Mouse (Mus musculus) hindbrain, postnatal 0 days (tissue): ENCODE data around the gene Hspa8. TPM values are rescaled to one million over a fixed set of nuclear protein-coding genes. Genes with fewer than 3 reads are reported as not detected.
A peak's percentile ranks its signal among the peaks of the same experiment; 100 is the strongest.

ENCODE experiments used
- ATAC-seq: fragments of 200-750 bp; cut with Nextera tagmentation; 2 replicates; pipeline ENCODE4 v1.8.0; 2017; ENCODE audit warnings: mild to moderate bottlenecking, moderate TSS enrichment, moderate library complexity
- DNase-seq: peaks from one replicate; pipeline ENCODE4 v3.0.0-alpha.2; 2015; ENCODE audit warnings: low spot score
- H3K27ac ChIP-seq: fragments of 300-500 bp; sonication (generic); 2 replicates; pipeline ENCODE4 v1.5.1; 2014; ENCODE audit warnings: mild to moderate bottlenecking
- H3K27me3 ChIP-seq: fragments of 300-500 bp; sonication (generic); 2 replicates; pipeline ENCODE4 v1.6.1; 2014; ENCODE audit warnings: low read length, mixed read lengths; ENCODE audit not compliant: insufficient read depth
- H3K36me3 ChIP-seq: fragments of 300-500 bp; sonication (generic); 2 replicates; pipeline ENCODE4 v1.6.1; 2014; ENCODE audit warnings: low read length, mixed read lengths; ENCODE audit not compliant: insufficient read depth
- H3K4me1 ChIP-seq: fragments of 300-500 bp; sonication (generic); 2 replicates; pipeline ENCODE4 v1.6.1; 2014; ENCODE audit warnings: antibody characterized with exemption, low read length, mixed read lengths; ENCODE audit not compliant: insufficient read depth
- H3K4me2 ChIP-seq: fragments of 300-500 bp; sonication (generic); 2 replicates; pipeline ENCODE4 v1.6.1; 2014; ENCODE audit warnings: low read depth, mild to moderate bottlenecking, low read length, moderate library complexity, mixed read lengths
- H3K4me3 ChIP-seq: fragments of 300-500 bp; sonication (generic); 2 replicates; pipeline ENCODE4 v1.5.1; 2014; ENCODE audit warnings: low read length
- H3K9ac ChIP-seq: fragments of 300-500 bp; sonication (generic); replicated peaks from 2 replicates; pipeline ENCODE4 v1.6.1; 2014; ENCODE audit warnings: mild to moderate bottlenecking, low read length, moderate library complexity, mixed read lengths
- H3K9me3 ChIP-seq: fragments of 300-500 bp; sonication (generic); 2 replicates; pipeline ENCODE4 v1.6.1; 2016; ENCODE audit warnings: low read length, mixed read lengths
- CTCF ChIP-seq: IDR thresholded peaks from 2 replicates; pipeline ENCODE4 v1.5.1; 2016; ENCODE audit warnings: antibody characterized with exemption, control low read depth, low read depth
- WGBS: fragments of 180-500 bp; shearing (Covaris S2); extraction: QIAGEN DNeasy Blood & Tissue Kit; methylation state at CpG from one replicate; pipeline ENCODE4 v1.1.7; 2014; 5-methylcytosine and 5-hydroxymethylcytosine counted together
- polyA plus RNA-seq: library from polyadenylated mRNA; unstranded; fragments of >200 nt; fragmentation: Nextera tagmentation; extraction: Ambion mirVana; gene quantifications from 2 replicates; pipeline ENCODE4 v1.2.1, GENCODE M21; 2015
- total RNA-seq: library from RNA; depleted of rRNA; stranded (reverse); fragments of >200 nt; gene quantifications from 2 replicates; pipeline ENCODE4 v1.2.3, GENCODE M21; 2014

Hspa8 gene
- total and polyA plus RNA-seq, 2 experiments from 2014 or later = 2,371 to 3,887 TPM

- Histone ChIP-seq H3K9me3 (no peaks in the 10 kb centered on the region), H3K4me1 (0 out of 2 replicates have a peak, but pooled peaks cover 2% of the 10 kb centered on the region), H3K4me2 (no peak overlapping the region), H3K36me3 (no peaks in the 10 kb centered on the region), H3K27ac (no peak overlapping the region), H3K4me3 (no peak overlapping the region), H3K27me3 (no peaks in the 10 kb centered on the region), H3K9ac (no peak overlapping the region)
- no peak for TF ChIP-seq CTCF
- no peak for DNase-seq
- no peak for ATAC-seq
- 37% methylated on average over 5 of the region's 5 CpGs for WGBS
These were observed 6.5 kb upstream of the Hspa8 start for GRCm38 (mm10) chr9:40794251-40794650.

DNA sequence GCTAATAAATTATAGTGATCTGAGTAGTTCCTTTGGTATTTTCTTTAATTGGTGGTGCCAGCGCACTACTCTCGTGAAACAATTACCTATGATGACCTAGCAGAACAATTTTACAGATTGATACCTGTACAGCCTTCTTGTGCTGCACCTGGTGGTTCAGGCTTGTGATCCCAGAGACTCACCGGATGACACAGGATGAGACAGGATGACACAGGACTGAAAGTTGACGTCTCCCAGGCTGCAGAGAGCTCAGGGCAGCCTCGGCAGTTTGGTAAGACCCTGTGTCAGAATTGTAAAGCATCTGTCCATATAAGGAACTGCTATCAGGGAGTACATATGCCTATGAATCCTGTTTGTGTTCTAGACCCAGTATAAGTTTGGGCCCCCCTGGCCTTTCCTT is 5.9 kb upstream of the Hspa8 start:
- H3K27ac ChIP-seq = no peak overlapping the region
- no peak for ATAC-seq
- WGBS = 76% methylated on average over 5 of the region's 5 CpGs
- no peak overlapping the region for H3K4me2 ChIP-seq
- H3K9ac ChIP-seq = no peak overlapping the region
- no peak overlapping the region for H3K4me3 ChIP-seq
- no peaks in the 10 kb centered on the region for H3K27me3 ChIP-seq
- DNase-seq = no peak
- H3K36me3 ChIP-seq = no peaks in the 10 kb centered on the region
- TF ChIP-seq CTCF = no peak
- H3K9me3 ChIP-seq = no peaks in the 10 kb centered on the region
- H3K4me1 ChIP-seq = 0 out of 2 replicates have a peak, but pooled peaks cover 5% of the 10 kb centered on the region

DNA sequence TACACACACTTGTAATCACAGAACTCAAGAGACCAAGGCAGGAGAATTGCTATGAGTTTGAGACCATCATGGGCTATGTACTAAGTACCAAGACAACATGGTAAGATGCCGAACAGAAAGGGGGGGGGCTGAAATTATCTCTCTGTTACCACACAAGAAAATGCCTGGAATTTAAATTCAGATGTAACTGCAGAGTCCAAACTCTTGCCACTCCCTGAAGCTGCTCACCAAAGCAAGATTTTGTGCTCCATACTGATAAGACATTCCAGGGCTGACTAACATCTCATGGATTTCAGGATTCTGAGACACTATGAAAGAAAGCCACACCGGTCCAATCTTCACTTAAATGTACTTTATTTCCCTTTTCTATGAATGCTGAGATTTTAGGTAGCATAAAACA is 5.2 kb upstream of the Hspa8 start:
- no peaks in the 10 kb centered on the region for H3K27me3 ChIP-seq
- H3K4me3 ChIP-seq = no peak overlapping the region
- DNase-seq = no peak
- TF ChIP-seq CTCF = no peak
- no peak overlapping the region for H3K9ac ChIP-seq
- no peaks in the 10 kb centered on the region for H3K36me3 ChIP-seq
- WGBS = 85% methylated on average over 2 of the region's 2 CpGs
- ATAC-seq = no peak
- H3K9me3 ChIP-seq = no peaks in the 10 kb centered on the region
- no peak overlapping the region for H3K4me2 ChIP-seq
- H3K4me1 ChIP-seq = 0 out of 2 replicates have a peak, but pooled peaks cover 5% of the 10 kb centered on the region
- H3K27ac ChIP-seq = no peak overlapping the region

- no peak overlapping the region for H3K4me2 ChIP-seq
- no peaks in the 10 kb centered on the region for H3K27me3 ChIP-seq
- no peak overlapping the region for H3K27ac ChIP-seq
- TF ChIP-seq CTCF = no peak
- no peaks in the 10 kb centered on the region for H3K9me3 ChIP-seq
- ATAC-seq = no peak
- no peak overlapping the region for H3K9ac ChIP-seq
- no peaks in the 10 kb centered on the region for H3K36me3 ChIP-seq
- H3K4me3 ChIP-seq = no peak overlapping the region
- WGBS = 81% methylated on average over 4 of the region's 4 CpGs
- no peak for DNase-seq
- H3K4me1 ChIP-seq = 0 out of 2 replicates have a peak, but pooled peaks cover 5% of the 10 kb centered on the region
These were observed 4.7 kb upstream of the Hspa8 start for GRCm38 (mm10) chr9:40796054-40796453.

- DNase-seq = no peak
- H3K4me3 ChIP-seq = no peak overlapping the region
- H3K4me2 ChIP-seq = no peak overlapping the region
- ATAC-seq = no peak
- 83% methylated on average over 9 of the region's 9 CpGs for WGBS
- H3K36me3 ChIP-seq = no peaks in the 10 kb centered on the region
- 0 out of 2 replicates have a peak, but pooled peaks cover 5% of the 10 kb centered on the region for H3K4me1 ChIP-seq
- no peak for TF ChIP-seq CTCF
- no peaks in the 10 kb centered on the region for H3K9me3 ChIP-seq
- H3K27ac ChIP-seq = peak overlapping the region; percentile 100; the same call in 1 of the 2 replicates
- H3K9ac ChIP-seq = no peak overlapping the region
- H3K27me3 ChIP-seq = no peaks in the 10 kb centered on the region
These were observed 2.4 kb upstream of the Hspa8 start for GRCm38 (mm10) chr9:40798247-40798960.

- peak overlapping the region; percentile 100 for H3K27ac ChIP-seq
- no peak for DNase-seq
- H3K9ac ChIP-seq = no peak overlapping the region; the same call in 1 of the 2 replicates
- 34% methylated on average over 3 of the region's 3 CpGs for WGBS
- no peaks in the 10 kb centered on the region for H3K9me3 ChIP-seq
- no peaks in the 10 kb centered on the region for H3K36me3 ChIP-seq
- no peak for TF ChIP-seq CTCF
- no peak for ATAC-seq
- H3K4me1 ChIP-seq = 0 out of 2 replicates have a peak, but pooled peaks cover 5% of the 10 kb centered on the region
- no peak overlapping the region for H3K4me3 ChIP-seq
- H3K27me3 ChIP-seq = no peaks in the 10 kb centered on the region
- H3K4me2 ChIP-seq = peak overlapping the region; percentile 79; the same call in 1 of the 2 replicates
These were observed 1.7 kb upstream of the Hspa8 start for GRCm38 (mm10) chr9:40799112-40799511.
